Mouse (Mus musculus): ENCODE measurements around the gene Snapc3. TPM values are rescaled to one million over a fixed set of nuclear protein-coding genes. Genes with fewer than 3 reads are reported as not detected.

The Snapc3 gene
- total and polyA plus RNA-seq, 3 experiments, result 12.0 to 16.9 TPM; not detected in 1

- DNase-seq (ENCODE audit: low read depth, low spot score), result no peak
- Histone ChIP-seq H3K36me3 (ENCODE audit: control insufficient read depth in 1 of 2, insufficient read depth in 2 of 2, low read length in 2 of 2) (peaks cover 0 to 2% of the 10 kb centered on the region in 2 experiments; a peak in 1 of 4 replicates), H3K79me2 (ENCODE audit: control insufficient read depth, insufficient read depth, low read length, poor library complexity) (no peaks in the 10 kb centered on the region), H3K9ac (ENCODE audit: control insufficient read depth, low read depth, low read length, poor library complexity, severe bottlenecking) (no peak overlapping the region), H3K27ac (ENCODE audit: control insufficient read depth, low read depth, low read length) (no peak overlapping the region), H3K9me3 (replicated peaks; ENCODE audit: insufficient read depth, low read length) (no peaks in the 10 kb centered on the region), H3K27me3 (ENCODE audit: control insufficient read depth in 1 of 2, insufficient read depth in 2 of 2, low read length in 2 of 2) (no peaks in the 10 kb centered on the region; a peak in 2 of 4 replicates), H3K4me3 (ENCODE audit: control insufficient read depth in 1 of 2, insufficient read depth in 1 of 2, low read depth in 2 of 2, low read length in 2 of 2) (no peak overlapping the region), H3K4me1 (ENCODE audit: control insufficient read depth in 1 of 2, insufficient read depth in 2 of 2, low read length in 2 of 2) (no peaks in the 10 kb centered on the region)
- TF ChIP-seq KAT2A (conservative IDR thresholded peaks at IDR 0.05; ENCODE audit: low read depth, low read length) (no peak), ELF1 (IDR thresholded peaks at IDR 0.05; ENCODE audit: low read depth, low read length) (no peak), USF2 (IDR thresholded peaks at IDR 0.05; ENCODE audit: borderline replicate concordance in 1 of 2, insufficient read depth in 1 of 2, low read depth in 1 of 2, low read length in 2 of 2) (no peak), CTCF (IDR thresholded peaks at IDR 0.05 in 2 of 3, conservative IDR thresholded peaks at IDR 0.05 in 1 of 3; ENCODE audit: control insufficient read depth in 1 of 3, insufficient read depth in 1 of 3, low read depth in 2 of 3, low read length in 3 of 3, poor library complexity in 1 of 3, severe bottlenecking in 1 of 3) (no peak), TBP (IDR thresholded peaks at IDR 0.05; ENCODE audit: low read depth, low read length) (no peak), CHD2 (IDR thresholded peaks at IDR 0.05; ENCODE audit: low read length) (no peak), EP300 (IDR thresholded peaks at IDR 0.05; ENCODE audit: low read depth in 1 of 2, low read length in 2 of 2) (no peak), GABPA (IDR thresholded peaks at IDR 0.05; ENCODE audit: low read depth, low read length) (no peak), ZMIZ1 (IDR thresholded peaks at IDR 0.05; ENCODE audit: low read depth, low read length) (no peak), HCFC1 (IDR thresholded peaks at IDR 0.05; ENCODE audit: low read depth, low read length) (no peak), TAL1 (IDR thresholded peaks at IDR 0.05; ENCODE audit: low read length) (no peak), UBTF (IDR thresholded peaks at IDR 0.05; ENCODE audit: borderline replicate concordance, insufficient read depth, low read depth, low read length) (no peak), RAD21 (IDR thresholded peaks at IDR 0.05; ENCODE audit: low read depth, low read length) (no peak), POLR2A (IDR thresholded peaks at IDR 0.05; ENCODE audit: control insufficient read depth in 1 of 2, insufficient read depth in 1 of 2, low read depth in 1 of 2, low read length in 2 of 2, poor library complexity in 1 of 2) (no peak), MAZ (IDR thresholded peaks at IDR 0.05; ENCODE audit: low read depth, low read length) (no peak)
These were observed 37.8 kb upstream of the Snapc3 start for GRCm38 (mm10) chr4:83379746-83380145.

GRCm38 (mm10) chr4:83380266-83380665 lies 37.3 kb upstream of the Snapc3 start:
- no peak for DNase-seq (ENCODE audit: low read depth, low spot score)
- no peaks in the 10 kb centered on the region for H3K79me2 ChIP-seq (ENCODE audit: control insufficient read depth, insufficient read depth, low read length, poor library complexity)
- H3K4me3 ChIP-seq (ENCODE audit: control insufficient read depth in 1 of 2, insufficient read depth in 1 of 2, low read depth in 2 of 2, low read length in 2 of 2), result no peak overlapping the region
- H3K27ac ChIP-seq (ENCODE audit: control insufficient read depth, low read depth, low read length), result no peak overlapping the region
- H3K27me3 ChIP-seq (ENCODE audit: control insufficient read depth in 1 of 2, insufficient read depth in 2 of 2, low read length in 2 of 2), result no peaks in the 10 kb centered on the region; a peak in 2 of 4 replicates
- no peak overlapping the region for H3K9ac ChIP-seq (ENCODE audit: control insufficient read depth, low read depth, low read length, poor library complexity, severe bottlenecking)
- no peaks in the 10 kb centered on the region for H3K4me1 ChIP-seq (ENCODE audit: control insufficient read depth in 1 of 2, insufficient read depth in 2 of 2, low read length in 2 of 2)
- TF ChIP-seq ELF1 (IDR thresholded peaks at IDR 0.05; ENCODE audit: low read depth, low read length), result no peak
- no peak for TF ChIP-seq ZNF384 (IDR thresholded peaks at IDR 0.05; ENCODE audit: low read depth, low read length)
- TF ChIP-seq MXI1 (IDR thresholded peaks at IDR 0.05; ENCODE audit: low read depth, low read length), result no peak
- no peak for TF ChIP-seq RAD21 (IDR thresholded peaks at IDR 0.05; ENCODE audit: low read depth, low read length)
- TF ChIP-seq KAT2A (conservative IDR thresholded peaks at IDR 0.05; ENCODE audit: low read depth, low read length), result no peak
- TF ChIP-seq MYC (IDR thresholded peaks at IDR 0.05; ENCODE audit: low read depth, low read length), result no peak
- TF ChIP-seq NRF1 (IDR thresholded peaks at IDR 0.05; ENCODE audit: insufficient read depth, low read depth, low read length, poor library complexity, severe bottlenecking), result no peak
- TF ChIP-seq USF1 (IDR thresholded peaks at IDR 0.05; ENCODE audit: low read depth, low read length), result no peak
- no peak for TF ChIP-seq MAZ (IDR thresholded peaks at IDR 0.05; ENCODE audit: low read depth, low read length)
- no peak for TF ChIP-seq POLR2AphosphoS5 (IDR thresholded peaks at IDR 0.05; ENCODE audit: borderline replicate concordance, low read depth, low read length)
- TF ChIP-seq GABPA (IDR thresholded peaks at IDR 0.05; ENCODE audit: low read depth, low read length), result no peak
- TF ChIP-seq NELFE (IDR thresholded peaks at IDR 0.05; ENCODE audit: low read depth, low read length), result no peak
- TF ChIP-seq MYB (IDR thresholded peaks at IDR 0.05; ENCODE audit: low read depth, low read length), result no peak
- no peak for TF ChIP-seq TBP (IDR thresholded peaks at IDR 0.05; ENCODE audit: low read depth, low read length)
- TF ChIP-seq TAL1 (IDR thresholded peaks at IDR 0.05; ENCODE audit: low read length), result no peak
- no peak for TF ChIP-seq CHD2 (IDR thresholded peaks at IDR 0.05; ENCODE audit: low read length)
- no peak for TF ChIP-seq ZMIZ1 (IDR thresholded peaks at IDR 0.05; ENCODE audit: low read depth, low read length)
- no peak for TF ChIP-seq POLR2AphosphoS2 (IDR thresholded peaks at IDR 0.05; ENCODE audit: low read length)
- no peak for TF ChIP-seq CHD1 (IDR thresholded peaks at IDR 0.05; ENCODE audit: low read depth, low read length)
- no peak for TF ChIP-seq BHLHE40 (IDR thresholded peaks at IDR 0.05; ENCODE audit: borderline replicate concordance, low read depth, low read length)
- peaks cover 0 to 2% of the 10 kb centered on the region in 2 experiments; a peak in 1 of 4 replicates for H3K36me3 ChIP-seq (ENCODE audit: control insufficient read depth in 1 of 2, insufficient read depth in 2 of 2, low read length in 2 of 2)
- H3K9me3 ChIP-seq (replicated peaks; ENCODE audit: insufficient read depth, low read length), result no peaks in the 10 kb centered on the region
